Mouse (Mus musculus): ENCODE data around the gene Gtpbp1. TPM values are rescaled to one million over a fixed set of nuclear protein-coding genes. Genes with fewer than 3 reads are reported as not detected.

The Gtpbp1 gene
- polyA plus RNA-seq, 1 experiment from 2014 or later = 36.0 TPM

- no peaks in the 10 kb centered on the region for H3K9me3 ChIP-seq
- H3K27me3 ChIP-seq = no peaks in the 10 kb centered on the region
- H3K27ac ChIP-seq = no peak overlapping the region
- 71% methylated on average over 9 of the region's 9 CpGs for WGBS
- H3K4me3 ChIP-seq = no peak overlapping the region
- no peak for ATAC-seq (ENCODE audit: insufficient number of reproducible peaks, low FRiP score, low TSS enrichment, low read depth)
- H3K4me2 ChIP-seq = no peak overlapping the region
- H3K9ac ChIP-seq = no peak overlapping the region
- H3K36me3 ChIP-seq = peaks cover 33% of the 10 kb centered on the region
- peaks cover 2% of the 10 kb centered on the region; the same call in 1 of the 2 replicates for H3K4me1 ChIP-seq
These were observed 7.0 kb downstream of the Gtpbp1 start for GRCm38 (mm10) chr15:79697558-79698187.

DNA sequence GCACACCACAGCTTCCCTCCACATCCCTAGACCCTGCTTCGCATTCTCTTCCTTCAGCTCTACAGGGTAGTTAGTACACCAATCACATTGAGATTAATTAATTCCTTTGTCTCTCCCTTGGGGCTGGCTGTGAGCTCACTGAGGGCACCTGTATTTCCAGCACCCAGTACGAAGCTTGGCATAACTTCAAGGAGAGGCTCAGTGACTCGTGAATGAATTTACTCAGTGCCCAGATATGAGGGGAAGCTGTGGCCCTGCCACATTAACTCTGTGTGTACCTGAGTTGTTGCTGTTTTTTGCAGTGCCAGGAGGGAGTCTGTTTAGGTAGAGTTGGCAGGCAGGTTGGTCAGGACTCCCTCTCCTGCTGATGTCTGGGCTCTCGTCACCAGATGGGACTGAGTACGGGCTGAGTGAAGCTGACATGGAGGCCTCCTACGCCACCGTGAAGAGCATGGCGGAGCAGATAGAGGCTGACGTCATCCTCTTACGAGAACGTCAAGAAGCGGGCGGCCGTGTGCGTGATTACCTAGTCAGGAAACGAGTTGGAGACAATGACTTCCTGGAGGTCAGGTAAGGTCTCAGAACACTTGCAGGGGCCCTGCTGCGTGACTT, 16.1 kb downstream of the Gtpbp1 start:
- H3K4me3 ChIP-seq = no peak overlapping the region
- no peaks in the 10 kb centered on the region for H3K9me3 ChIP-seq
- ATAC-seq (ENCODE audit: insufficient number of reproducible peaks, low FRiP score, low TSS enrichment, low read depth) = no peak
- H3K4me2 ChIP-seq = no peak overlapping the region
- H3K27ac ChIP-seq = no peak overlapping the region
- H3K9ac ChIP-seq = no peak overlapping the region
- WGBS = 82% methylated on average over 17 of the region's 17 CpGs
- peaks cover 49% of the 10 kb centered on the region for H3K36me3 ChIP-seq
- no peaks in the 10 kb centered on the region for H3K27me3 ChIP-seq
- no peaks in the 10 kb centered on the region for H3K4me1 ChIP-seq

- Histone ChIP-seq H3K9me3 (no peaks in the 10 kb centered on the region), H3K9ac (no peak overlapping the region), H3K27ac (no peak overlapping the region), H3K36me3 (peaks cover 64% of the 10 kb centered on the region), H3K27me3 (no peaks in the 10 kb centered on the region), H3K4me2 (no peak overlapping the region), H3K4me1 (no peaks in the 10 kb centered on the region), H3K4me3 (no peak overlapping the region)
- ATAC-seq (ENCODE audit: insufficient number of reproducible peaks, low FRiP score, low TSS enrichment, low read depth) = no peak
- WGBS = 89% methylated on average over 5 of the region's 5 CpGs
These were observed 17.7 kb downstream of the Gtpbp1 start for GRCm38 (mm10) chr15:79708229-79708822.

DNA sequence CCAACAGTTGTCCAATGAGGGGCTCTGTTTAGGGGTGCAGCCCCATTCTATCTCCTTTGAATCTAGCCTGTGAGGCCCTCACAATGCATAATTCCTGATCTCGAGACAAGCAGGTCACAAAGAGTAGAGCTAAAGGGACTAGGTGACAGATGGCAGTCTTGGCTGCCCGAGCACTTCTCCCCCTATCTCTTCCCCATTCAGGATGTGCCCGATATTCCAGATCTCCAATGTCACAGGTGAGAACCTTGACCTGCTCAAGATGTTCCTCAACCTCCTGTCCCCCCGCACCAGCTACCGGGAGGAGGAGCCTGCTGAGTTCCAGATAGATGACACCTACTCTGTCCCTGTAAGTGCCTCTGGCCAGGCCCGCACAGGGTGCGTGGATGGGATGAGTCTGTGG, 25.0 kb downstream of the Gtpbp1 start:
- Histone ChIP-seq H3K4me3 (no peak overlapping the region), H3K27me3 (no peaks in the 10 kb centered on the region), H3K4me2 (no peak overlapping the region), H3K27ac (no peak overlapping the region), H3K9ac (no peak overlapping the region), H3K4me1 (no peaks in the 10 kb centered on the region), H3K36me3 (peaks cover 96% of the 10 kb centered on the region), H3K9me3 (no peaks in the 10 kb centered on the region)
- WGBS = 91% methylated on average over 7 of the region's 7 CpGs
- ATAC-seq (ENCODE audit: insufficient number of reproducible peaks, low FRiP score, low TSS enrichment, low read depth) = no peak

GRCm38 (mm10) chr15:79716710-79717109, 26.1 kb downstream of the Gtpbp1 start:
- ATAC-seq (ENCODE audit: insufficient number of reproducible peaks, low FRiP score, low TSS enrichment, low read depth) = no peak
- Histone ChIP-seq H3K9ac (no peak overlapping the region), H3K4me3 (no peak overlapping the region), H3K36me3 (peaks cover 95% of the 10 kb centered on the region), H3K27me3 (no peaks in the 10 kb centered on the region), H3K9me3 (no peaks in the 10 kb centered on the region), H3K4me1 (no peaks in the 10 kb centered on the region), H3K27ac (no peak overlapping the region), H3K4me2 (no peak overlapping the region)
- 94% methylated on average over 6 of the region's 6 CpGs for WGBS

DNA sequence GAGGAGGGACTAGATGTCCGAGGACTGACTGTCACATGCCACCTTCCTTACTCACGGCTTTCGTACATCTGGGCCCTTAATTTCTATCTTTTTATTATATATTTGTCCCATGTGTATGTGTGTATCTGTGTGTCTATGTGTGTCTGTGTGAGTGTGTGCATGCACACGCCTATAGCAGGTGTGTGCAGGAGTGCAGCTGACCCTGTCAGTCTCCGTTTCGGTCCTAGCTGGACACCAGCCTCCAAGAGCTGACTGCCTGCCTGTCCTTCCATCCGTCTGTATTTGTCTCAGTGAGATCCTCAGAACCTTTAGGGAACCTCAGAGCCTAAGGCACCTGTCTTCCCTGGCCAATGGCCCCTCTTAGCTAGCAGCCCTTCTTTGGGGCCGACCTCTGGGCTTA, 29.6 kb downstream of the Gtpbp1 start:
- Histone ChIP-seq H3K36me3 (peaks cover 79% of the 10 kb centered on the region), H3K9ac (no peak overlapping the region), H3K4me1 (no peaks in the 10 kb centered on the region), H3K9me3 (no peaks in the 10 kb centered on the region), H3K4me3 (no peak overlapping the region), H3K27ac (no peak overlapping the region), H3K27me3 (no peaks in the 10 kb centered on the region), H3K4me2 (no peak overlapping the region)
- whole genome bisulfite sequencing = 88% methylated on average over 8 of the region's 8 CpGs
- ATAC-seq (ENCODE audit: insufficient number of reproducible peaks, low FRiP score, low TSS enrichment, low read depth) = no peak

- H3K4me2 ChIP-seq = no peak overlapping the region
- H3K9me3 ChIP-seq = no peaks in the 10 kb centered on the region
- H3K9ac ChIP-seq = no peak overlapping the region
- no peak overlapping the region for H3K4me3 ChIP-seq
- H3K36me3 ChIP-seq = peaks cover 80% of the 10 kb centered on the region
- H3K27ac ChIP-seq = no peak overlapping the region
- 72% methylated on average over 4 of the region's 4 CpGs for WGBS
- ATAC-seq (ENCODE audit: insufficient number of reproducible peaks, low FRiP score, low TSS enrichment, low read depth) = no peak
- H3K27me3 ChIP-seq = no peaks in the 10 kb centered on the region
- H3K4me1 ChIP-seq = no peaks in the 10 kb centered on the region
These were observed 30.2 kb downstream of the Gtpbp1 start for GRCm38 (mm10) chr15:79720796-79721195.

- H3K27me3 ChIP-seq = no peaks in the 10 kb centered on the region
- peaks cover 82% of the 10 kb centered on the region for H3K36me3 ChIP-seq
- 40% methylated on average over 1 of the region's 1 CpGs for WGBS
These were observed 32.8 kb downstream of the Gtpbp1 start for GRCm38 (mm10) chr15:79723439-79723838.

DNA sequence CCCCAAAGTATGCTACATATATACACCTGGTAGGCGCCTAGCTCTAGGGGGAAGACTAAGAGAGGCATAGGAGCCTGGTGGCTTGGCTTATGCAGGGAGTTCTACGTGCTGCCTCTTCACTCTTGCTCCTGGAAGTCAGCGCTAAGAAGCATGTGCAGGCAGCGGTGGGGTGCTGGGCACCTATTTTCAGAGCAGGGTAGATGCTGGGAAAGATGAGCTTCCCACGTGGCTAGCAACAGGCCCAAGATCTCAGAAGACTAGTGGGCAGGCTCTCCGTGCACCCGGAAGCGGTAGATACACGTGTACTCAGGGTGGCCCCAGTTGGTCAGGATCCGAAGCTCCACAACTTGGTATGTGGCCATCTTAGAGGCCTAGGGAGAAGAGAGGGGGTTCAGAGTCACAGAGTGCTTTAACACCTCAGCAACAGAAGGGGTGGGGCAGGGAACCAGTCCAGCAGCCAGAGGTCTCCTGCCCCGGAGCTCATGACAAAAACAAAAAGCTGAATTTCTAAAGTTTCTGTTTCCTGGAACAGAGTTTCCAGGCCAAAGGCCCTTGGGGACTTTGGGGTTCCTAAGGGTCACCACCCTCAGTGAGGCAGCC, 34.6 kb downstream of the Gtpbp1 start:
- no peak for ATAC-seq (ENCODE audit: insufficient number of reproducible peaks, low FRiP score, low TSS enrichment, low read depth)
- no peak overlapping the region for H3K9ac ChIP-seq
- H3K36me3 ChIP-seq = peaks cover 80% of the 10 kb centered on the region
- H3K4me3 ChIP-seq = no peak overlapping the region
- 88% methylated on average over 11 of the region's 11 CpGs for WGBS
- no peaks in the 10 kb centered on the region for H3K4me1 ChIP-seq
- H3K27me3 ChIP-seq = no peaks in the 10 kb centered on the region
- H3K9me3 ChIP-seq = no peaks in the 10 kb centered on the region
- H3K4me2 ChIP-seq = no peak overlapping the region
- H3K27ac ChIP-seq = no peak overlapping the region

More at GRCm38 (mm10) chr15:79723439-79723838, 32.8 kb downstream of the Gtpbp1 start:
- Histone ChIP-seq H3K4me2 (no peak overlapping the region), H3K27ac (no peak overlapping the region), H3K4me3 (no peak overlapping the region), H3K4me1 (no peaks in the 10 kb centered on the region), H3K9me3 (no peaks in the 10 kb centered on the region), H3K9ac (no peak overlapping the region)
- ATAC-seq (ENCODE audit: insufficient number of reproducible peaks, low FRiP score, low TSS enrichment, low read depth) = no peak

GRCm38 (mm10) chr15:79727840-79728239, 37.2 kb downstream of the Gtpbp1 start:
- no peaks in the 10 kb centered on the region for H3K27me3 ChIP-seq
- peaks cover 84% of the 10 kb centered on the region for H3K36me3 ChIP-seq
- WGBS = 95% methylated on average over 6 of the region's 6 CpGs
- no peak overlapping the region for H3K4me2 ChIP-seq
- no peaks in the 10 kb centered on the region for H3K9me3 ChIP-seq
- no peak overlapping the region for H3K4me3 ChIP-seq
- no peak overlapping the region for H3K9ac ChIP-seq
- H3K4me1 ChIP-seq = no peaks in the 10 kb centered on the region
- H3K27ac ChIP-seq = no peak overlapping the region
- ATAC-seq (ENCODE audit: insufficient number of reproducible peaks, low FRiP score, low TSS enrichment, low read depth) = no peak

GRCm38 (mm10) chr15:79728311-79728710, 37.7 kb downstream of the Gtpbp1 start:
- no peak overlapping the region for H3K27ac ChIP-seq
- no peak for ATAC-seq (ENCODE audit: insufficient number of reproducible peaks, low FRiP score, low TSS enrichment, low read depth)
- H3K27me3 ChIP-seq = no peaks in the 10 kb centered on the region
- no peak overlapping the region for H3K4me3 ChIP-seq
- WGBS = 72% methylated on average over 5 of the region's 5 CpGs
- H3K4me2 ChIP-seq = no peak overlapping the region
- no peaks in the 10 kb centered on the region for H3K9me3 ChIP-seq
- H3K9ac ChIP-seq = no peak overlapping the region
- H3K4me1 ChIP-seq = no peaks in the 10 kb centered on the region
- H3K36me3 ChIP-seq = peaks cover 88% of the 10 kb centered on the region

GRCm38 (mm10) chr15:79728731-79729388, 38.2 kb downstream of the Gtpbp1 start:
- Histone ChIP-seq H3K36me3 (peaks cover 90% of the 10 kb centered on the region), H3K9me3 (no peaks in the 10 kb centered on the region), H3K4me2 (no peak overlapping the region), H3K4me1 (no peaks in the 10 kb centered on the region), H3K9ac (no peak overlapping the region), H3K27me3 (no peaks in the 10 kb centered on the region), H3K27ac (no peak overlapping the region), H3K4me3 (no peak overlapping the region)
- WGBS = 84% methylated on average over 10 of the region's 10 CpGs
- no peak for ATAC-seq (ENCODE audit: insufficient number of reproducible peaks, low FRiP score, low TSS enrichment, low read depth)
